Mouse (Mus musculus) heart, embryonic 15.5 days (tissue): ENCODE measurements at regions not wholly inside any gene's neighbourhood (a gene's known extent, or its start where the extent isn't known, plus 50 kb on each side); places are given as distances from the start of the nearest gene placed in this dataset.

ENCODE experiments used
- ATAC-seq: fragments of 200-750 bp; cut with Nextera tagmentation; replicated peaks from 2 replicates; pipeline ENCODE4 v1.8.0; 2017; ENCODE audit warnings: low read depth, moderate TSS enrichment; ENCODE audit not compliant: insufficient number of reproducible peaks, insufficient read depth, low FRiP score
- H3K27ac ChIP-seq: fragments of 300-500 bp; sonication (generic); 2 replicates; pipeline ENCODE4 v1.5.1; 2015; ENCODE audit warnings: mild to moderate bottlenecking, inconsistent platforms
- H3K27me3 ChIP-seq: fragments of 300-500 bp; sonication (generic); 2 replicates; pipeline ENCODE4 v1.6.1; 2015; ENCODE audit warnings: inconsistent platforms
- H3K36me3 ChIP-seq: fragments of 300-500 bp; sonication (generic); 2 replicates; pipeline ENCODE4 v1.6.1; 2015; ENCODE audit warnings: mild to moderate bottlenecking, inconsistent platforms
- H3K4me1 ChIP-seq: fragments of 300-500 bp; sonication (generic); replicated peaks from 2 replicates; pipeline ENCODE4 v1.6.1; 2015; ENCODE audit warnings: inconsistent platforms
- H3K4me2 ChIP-seq: fragments of 300-500 bp; sonication (generic); 2 replicates; pipeline ENCODE4 v1.6.1; 2015; ENCODE audit warnings: inconsistent platforms, mild to moderate bottlenecking, moderate library complexity
- H3K4me3 ChIP-seq: fragments of 300-500 bp; sonication (generic); 2 replicates; pipeline ENCODE4 v1.5.1; 2015; ENCODE audit warnings: mild to moderate bottlenecking, inconsistent platforms
- H3K9ac ChIP-seq: fragments of 300-500 bp; sonication (generic); 2 replicates; pipeline ENCODE4 v1.6.1; 2015; ENCODE audit warnings: mild to moderate bottlenecking, inconsistent platforms
- H3K9me3 ChIP-seq: fragments of 300-500 bp; sonication (generic); replicated peaks from 2 replicates; pipeline ENCODE4 v1.6.1; 2016; ENCODE audit warnings: inconsistent platforms
- WGBS: fragments of 180-500 bp; shearing (Covaris S2); methylation state at CpG from one replicate; pipeline ENCODE4 v1.1.7; 2015; ENCODE audit warnings: mixed read lengths; 5-methylcytosine and 5-hydroxymethylcytosine counted together

DNA sequence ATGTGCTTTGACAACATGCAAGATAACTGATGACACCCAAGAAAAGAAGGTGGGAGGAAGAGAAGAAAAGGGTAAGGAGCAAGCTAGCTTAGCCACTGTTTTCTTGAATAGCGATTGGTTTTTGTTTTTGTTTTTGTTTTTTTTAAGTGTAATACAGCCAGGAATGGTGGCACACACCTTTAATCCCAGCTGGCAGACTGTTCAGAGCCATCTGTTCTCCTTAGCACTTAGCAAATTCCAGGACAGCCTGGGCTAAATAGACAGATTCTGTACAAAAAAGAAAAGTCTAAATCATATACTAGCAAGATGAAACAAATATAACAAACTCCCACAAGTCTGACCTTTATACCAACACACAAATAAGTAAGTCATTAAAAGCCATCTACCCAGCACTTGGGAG is 50.4 kb upstream of the Nabp1 start:
- H3K4me2 ChIP-seq, result no peak overlapping the region
- ATAC-seq, result no peak

More for the DNA sequence above, 50.4 kb upstream of the Nabp1 start:
- Histone ChIP-seq H3K36me3 (no peaks in the 10 kb centered on the region), H3K4me3 (no peak overlapping the region), H3K9ac (no peak overlapping the region), H3K27me3 (no peaks in the 10 kb centered on the region), H3K9me3 (no peaks in the 10 kb centered on the region), H3K27ac (no peak overlapping the region), H3K4me1 (peaks cover 15% of the 10 kb centered on the region)
- WGBS, result 79% methylated on average over 1 of the region's 1 CpGs
